Mouse (Mus musculus) limb, embryonic 14.5 days (tissue): ENCODE data around the gene Mras. TPM values are rescaled to one million over a fixed set of nuclear protein-coding genes. Genes with fewer than 3 reads are reported as not detected.

ENCODE experiments used
- ATAC-seq: fragments of 200-750 bp; cut with Nextera tagmentation; 2 replicates; pipeline ENCODE4 v1.8.0; 2017; ENCODE audit warnings: low read depth, moderate number of reproducible peaks, moderate TSS enrichment; ENCODE audit not compliant: low FRiP score
- DNase-seq: peaks from one replicate; pipeline ENCODE4 v3.0.0-alpha.2; 2015; ENCODE audit warnings: low spot score
- H3K27ac ChIP-seq: fragments of 300-500 bp; sonication (generic); replicated peaks from 2 replicates; pipeline ENCODE4 v1.5.1; 2014; ENCODE audit warnings: low read depth, mild to moderate bottlenecking, low read length, moderate library complexity, mixed read lengths
- H3K27me3 ChIP-seq: fragments of 300-500 bp; sonication (generic); 2 replicates; pipeline ENCODE4 v1.6.1; 2014; ENCODE audit warnings: low read length, mixed read lengths; ENCODE audit not compliant: control insufficient read depth, insufficient read depth
- H3K36me3 ChIP-seq: fragments of 300-500 bp; sonication (generic); 2 replicates; pipeline ENCODE4 v1.6.1; 2014; ENCODE audit warnings: mild to moderate bottlenecking, low read length, moderate library complexity, mixed read lengths; ENCODE audit not compliant: control insufficient read depth, insufficient read depth
- H3K4me1 ChIP-seq: fragments of 300-500 bp; sonication (generic); 2 replicates; pipeline ENCODE4 v1.6.1; 2014; ENCODE audit warnings: antibody characterized with exemption, low read length, mixed read lengths; ENCODE audit not compliant: control insufficient read depth, insufficient read depth
- H3K4me2 ChIP-seq: fragments of 300-500 bp; sonication (generic); replicated peaks from 2 replicates; pipeline ENCODE4 v1.6.1; 2014; ENCODE audit warnings: low read depth, mild to moderate bottlenecking, low read length, moderate library complexity; ENCODE audit not compliant: severe bottlenecking
- H3K4me3 ChIP-seq: fragments of 300-500 bp; sonication (generic); replicated peaks from 2 replicates; pipeline ENCODE4 v1.5.1; 2014; ENCODE audit warnings: low read length
- H3K9ac ChIP-seq: fragments of 300-500 bp; sonication (generic); 2 replicates; pipeline ENCODE4 v1.6.1; 2014; ENCODE audit warnings: mild to moderate bottlenecking, low read depth, low read length, moderate library complexity; ENCODE audit not compliant: severe bottlenecking
- H3K9me3 ChIP-seq: fragments of 300-500 bp; sonication (generic); 2 replicates; pipeline ENCODE4 v1.6.1; 2016; ENCODE audit warnings: low read length; ENCODE audit not compliant: control insufficient read depth
- POLR2A ChIP-seq: fragments of 200-500 bp; IDR thresholded peaks from 2 replicates; pipeline ENCODE4 v1.8.0; 2012; ENCODE audit warnings: inconsistent platforms, mild to moderate bottlenecking, moderate library complexity, borderline replicate concordance; ENCODE audit not compliant: insufficient read depth, insufficient read length; ENCODE audit errors: extremely low read depth
- WGBS: fragments of 180-500 bp; shearing (Covaris S2); extraction: QIAGEN DNeasy Blood & Tissue Kit; methylation state at CpG from one replicate; pipeline ENCODE4 v1.1.7; 2014; 5-methylcytosine and 5-hydroxymethylcytosine counted together
- polyA plus RNA-seq, 2 experiments: library from polyadenylated mRNA; depleted of rRNA in 1 of 2; stranded (reverse) in 1 of 2; unstranded in 1 of 2; fragments of >200 nt; fragmentation: Nextera tagmentation in 1 of 2; extraction: Ambion mirVana in 1 of 2; gene quantifications; 2 replicates each; pipeline versions ENCODE4 v1.2.1 to v1.2.3; 2012 to 2014

The Mras gene
- polyA plus RNA-seq, 2 experiments, result 23.3 to 23.7 TPM

- peaks cover 18% of the 10 kb centered on the region for H3K4me1 ChIP-seq
These were observed 2.1 kb downstream of the Mras start for GRCm38 (mm10) chr9:99434892-99435618.

GRCm38 (mm10) chr9:99432478-99432877 lies 4.7 kb downstream of the Mras start:
- Histone ChIP-seq H3K36me3 (no peaks in the 10 kb centered on the region), H3K9me3 (no peaks in the 10 kb centered on the region), H3K27me3 (no peaks in the 10 kb centered on the region), H3K27ac (no peak overlapping the region), H3K9ac (no peak overlapping the region), H3K4me3 (no peak overlapping the region), H3K4me1 (peaks cover 30% of the 10 kb centered on the region), H3K4me2 (no peak overlapping the region)
- DNase-seq (no peak), ATAC-seq (no peak)
- TF ChIP-seq POLR2A, result no peak
- 87% methylated on average over 4 of the region's 4 CpGs for WGBS

More at GRCm38 (mm10) chr9:99434892-99435618, 2.1 kb downstream of the Mras start:
- H3K9ac ChIP-seq, result peak overlapping the region; percentile 93
- peak overlapping the region; percentile 83 for H3K4me3 ChIP-seq
- no peaks in the 10 kb centered on the region for H3K36me3 ChIP-seq
- TF ChIP-seq POLR2A, result no peak
- H3K27ac ChIP-seq, result peak overlapping the region; percentile 87
- WGBS, result 4% methylated on average over 14 of the region's 14 CpGs
- no peaks in the 10 kb centered on the region for H3K9me3 ChIP-seq
- ATAC-seq (peak; percentile 34), DNase-seq (peak; percentile 62)
- peak overlapping the region; percentile 89 for H3K4me2 ChIP-seq
- no peaks in the 10 kb centered on the region for H3K27me3 ChIP-seq

DNA sequence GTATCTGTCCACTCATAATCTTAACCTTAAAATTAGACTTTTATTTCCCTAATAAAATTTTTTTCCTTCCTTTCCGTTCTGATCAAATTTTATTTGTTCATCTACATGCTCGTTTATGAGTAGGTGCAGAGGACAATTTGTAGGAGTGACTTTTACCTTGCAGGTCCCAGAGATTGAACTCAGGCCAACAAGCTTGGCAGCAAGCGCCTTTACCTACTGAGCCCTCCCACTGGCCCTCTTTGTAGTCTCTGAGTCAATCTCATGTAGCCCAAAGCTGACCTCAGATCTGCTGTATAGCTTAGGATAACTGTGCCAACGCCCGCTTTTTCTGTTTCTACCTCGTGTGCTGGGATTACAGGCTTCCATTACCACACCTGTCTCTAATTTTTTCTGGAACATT lies 5.2 kb downstream of the Mras start:
- no peak for TF ChIP-seq POLR2A

GRCm38 (mm10) chr9:99431346-99431745 lies 5.8 kb downstream of the Mras start:
- Histone ChIP-seq H3K27me3 (no peaks in the 10 kb centered on the region), H3K4me1 (peaks cover 28% of the 10 kb centered on the region), H3K9ac (no peak overlapping the region), H3K9me3 (no peaks in the 10 kb centered on the region), H3K4me3 (no peak overlapping the region), H3K27ac (no peak overlapping the region), H3K4me2 (no peak overlapping the region), H3K36me3 (no peaks in the 10 kb centered on the region)
- TF ChIP-seq POLR2A, result no peak
- ATAC-seq (no peak), DNase-seq (no peak)
- 93% methylated on average over 8 of the region's 8 CpGs for WGBS

More for the DNA sequence above, 5.2 kb downstream of the Mras start:
- Histone ChIP-seq H3K27ac (no peak overlapping the region), H3K9me3 (no peaks in the 10 kb centered on the region), H3K9ac (no peak overlapping the region), H3K4me1 (peaks cover 27% of the 10 kb centered on the region), H3K4me2 (no peak overlapping the region), H3K27me3 (no peaks in the 10 kb centered on the region), H3K36me3 (no peaks in the 10 kb centered on the region), H3K4me3 (no peak overlapping the region)
- ATAC-seq (no peak), DNase-seq (no peak)
- WGBS, result 62% methylated on average over 6 of the region's 6 CpGs

- Histone ChIP-seq H3K27ac (no peak overlapping the region), H3K4me3 (no peak overlapping the region), H3K36me3 (no peaks in the 10 kb centered on the region), H3K27me3 (no peaks in the 10 kb centered on the region), H3K9me3 (no peaks in the 10 kb centered on the region), H3K4me2 (no peak overlapping the region), H3K9ac (no peak overlapping the region), H3K4me1 (peaks cover 30% of the 10 kb centered on the region)
- ATAC-seq, result no peak
- 86% methylated on average over 6 of the region's 6 CpGs for WGBS
- no peak for TF ChIP-seq POLR2A
- DNase-seq, result no peak
These were observed 6.4 kb downstream of the Mras start for GRCm38 (mm10) chr9:99430806-99431205.

- ATAC-seq, result no peak
- no peaks in the 10 kb centered on the region for H3K27me3 ChIP-seq
- 86% methylated on average over 3 of the region's 3 CpGs for WGBS
- H3K9ac ChIP-seq, result no peak overlapping the region
- H3K9me3 ChIP-seq, result no peaks in the 10 kb centered on the region
- peaks cover 37% of the 10 kb centered on the region for H3K4me1 ChIP-seq
- TF ChIP-seq POLR2A, result no peak
- no peak for DNase-seq
- H3K27ac ChIP-seq, result no peak overlapping the region
- H3K36me3 ChIP-seq, result no peaks in the 10 kb centered on the region
- H3K4me3 ChIP-seq, result no peak overlapping the region
- H3K4me2 ChIP-seq, result no peak overlapping the region
These were observed 7.3 kb downstream of the Mras start for GRCm38 (mm10) chr9:99429845-99430244.
